Mouse (Mus musculus): ENCODE results near the gene Gpr150. TPM values are rescaled to one million over a fixed set of nuclear protein-coding genes. Genes with fewer than 3 reads are reported as not detected.

Gpr150 gene
- polyA plus RNA-seq (2012; rRNA removed): not detected in 2 replicates

DNA sequence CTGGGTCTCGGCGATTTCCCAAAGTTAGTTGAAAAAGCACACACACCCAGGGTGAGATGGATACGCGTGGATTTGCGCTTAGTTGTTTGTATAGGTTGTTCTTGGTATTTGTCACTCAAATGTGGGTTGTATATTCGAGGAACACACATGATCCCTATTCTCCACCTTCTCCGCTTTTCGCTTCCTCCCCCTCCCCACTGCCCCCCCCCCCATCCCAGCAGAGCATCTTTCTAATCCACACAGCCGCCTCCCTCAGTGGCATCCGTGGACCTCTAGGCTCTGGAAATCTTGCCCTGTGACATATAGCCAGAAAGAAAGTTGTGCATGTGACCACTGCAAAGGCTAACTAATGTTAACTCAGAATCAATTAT is at the start of gene Gpr150:
TSS of gene Gpr150 (minus strand) at position 101 of the 371 bp plus-strand sequence.

DNA sequence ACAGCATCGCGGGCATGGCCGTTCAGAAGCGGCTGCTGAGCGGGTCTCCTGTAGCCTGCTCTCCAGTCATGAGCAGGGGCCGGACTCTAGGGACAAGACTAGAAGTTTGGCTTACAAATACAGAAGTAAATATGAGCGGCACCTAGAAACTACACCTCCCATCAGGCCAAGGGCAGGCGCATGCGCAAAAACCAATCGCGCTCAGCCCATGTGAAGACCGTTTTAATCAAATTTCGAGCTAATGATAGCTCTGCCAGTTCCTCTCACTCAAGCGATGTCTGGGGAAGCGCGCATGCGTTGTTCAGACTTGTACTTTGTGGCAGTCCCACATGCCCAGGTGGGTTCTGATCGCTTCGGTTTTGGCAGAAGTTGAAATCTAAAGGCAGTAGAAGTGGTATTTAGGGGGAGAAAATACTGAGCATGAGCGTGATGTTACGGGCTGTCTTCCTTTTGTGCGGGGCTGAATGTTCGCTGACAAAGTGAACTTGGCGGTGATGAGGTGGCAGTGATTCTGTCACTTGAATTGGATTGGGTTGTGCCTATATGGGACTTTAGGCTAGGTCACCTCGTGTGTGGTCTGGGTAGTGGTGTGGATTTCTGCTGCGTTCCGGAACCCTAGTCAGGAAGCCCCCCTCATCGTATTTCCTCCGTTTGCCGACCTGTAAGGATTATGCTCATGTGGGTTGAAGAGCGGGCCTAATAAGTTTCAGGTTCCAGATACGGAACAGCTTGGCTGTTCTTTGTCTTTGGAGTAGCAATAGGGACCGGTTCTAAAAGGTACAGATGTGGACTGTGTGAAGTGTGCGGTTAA is 41.9 kb upstream of the Gpr150 start, which contains the start of the genes Arsk and Ttc37:
TSS of gene Arsk (minus strand) at position 168 of the 811 bp plus-strand sequence.
TSS of gene Ttc37 (plus strand) at position 242 of the 811 bp plus-strand sequence.

DNA sequence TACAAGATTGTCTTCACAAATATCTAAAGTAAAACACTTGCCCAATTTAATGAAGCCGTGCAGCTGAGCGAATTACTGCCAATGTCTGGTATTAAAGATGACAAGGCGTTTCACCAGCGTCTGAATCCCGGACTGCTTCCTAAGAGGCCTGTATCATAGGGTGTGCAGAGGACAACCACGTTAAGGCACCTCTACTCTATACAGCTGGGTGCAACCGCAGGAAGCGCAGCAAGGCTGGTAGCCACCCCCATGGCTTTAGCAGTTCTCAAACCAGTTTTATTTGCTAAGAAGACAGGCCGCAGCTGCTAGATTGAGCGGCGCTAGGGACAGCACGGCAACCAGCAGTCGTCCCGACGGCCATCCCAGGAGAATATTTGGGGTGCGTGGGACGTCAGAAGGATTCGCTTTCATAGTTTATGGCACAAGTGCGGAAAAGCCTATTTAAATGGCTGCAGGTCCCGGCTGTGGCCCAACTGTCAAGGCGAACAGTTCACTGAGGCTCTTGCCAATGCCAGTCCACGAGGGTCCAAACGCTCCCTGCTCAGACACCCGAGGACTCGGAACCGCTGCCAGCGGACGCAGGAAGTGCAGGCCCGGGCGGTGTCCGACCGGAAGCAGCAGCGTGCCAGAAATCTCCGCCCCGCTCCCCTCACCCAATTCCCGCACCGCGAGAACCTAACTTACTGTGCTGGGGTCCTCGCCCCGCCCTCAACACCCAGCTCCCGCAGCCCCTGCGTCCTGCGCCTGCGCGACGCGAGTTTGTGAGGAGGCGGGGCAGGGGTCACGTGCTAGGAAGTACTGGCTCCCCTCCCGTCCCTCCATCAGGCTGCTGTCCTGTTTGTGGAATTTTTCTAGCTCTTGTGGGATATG is 38.6 kb downstream of the Gpr150 start, which contains the start of gene Rfesd:
TSS of gene Rfesd (minus strand) at position 746 of the 870 bp plus-strand sequence.

Other genes starting within 250 kb of the Gpr150 start
- 63.3 and 65.3 TPM in 2 replicates for gene Glrx, start 217.1 kb downstream of the Gpr150 start, polyA plus RNA-seq (2012; rRNA removed)
- 6.0 and 6.2 TPM in 2 replicates for gene Rhobtb3, start 113.1 kb downstream of the Gpr150 start, polyA plus RNA-seq (2012; rRNA removed)
- gene Spata9, start 89.8 kb downstream of the Gpr150 start, polyA plus RNA-seq (2012; rRNA removed): not detected in 2 replicates
- gene Rfesd, start 38.3 kb downstream of the Gpr150 start, polyA plus RNA-seq (2012; rRNA removed): 3.5 and 3.8 TPM in 2 replicates
- 2.6 and 2.9 TPM in 2 replicates for gene Arsk, start 41.7 kb upstream of the Gpr150 start, polyA plus RNA-seq (2012; rRNA removed)
- gene Ttc37, start 41.7 kb upstream of the Gpr150 start, polyA plus RNA-seq (2012; rRNA removed): 5.1 and 5.3 TPM in 2 replicates
- not detected in 2 replicates for gene Fam81b, start 248.1 kb upstream of the Gpr150 start, polyA plus RNA-seq (2012; rRNA removed)

Data from colon, adult 2 months (tissue).